Mouse (Mus musculus): ENCODE measurements around the gene Gpr83. TPM values are rescaled to one million over a fixed set of nuclear protein-coding genes. Genes with fewer than 3 reads are reported as not detected.

The Gpr83 gene
- polyA plus RNA-seq, 1 experiment from 2014 or later = 0.91 TPM

DNA sequence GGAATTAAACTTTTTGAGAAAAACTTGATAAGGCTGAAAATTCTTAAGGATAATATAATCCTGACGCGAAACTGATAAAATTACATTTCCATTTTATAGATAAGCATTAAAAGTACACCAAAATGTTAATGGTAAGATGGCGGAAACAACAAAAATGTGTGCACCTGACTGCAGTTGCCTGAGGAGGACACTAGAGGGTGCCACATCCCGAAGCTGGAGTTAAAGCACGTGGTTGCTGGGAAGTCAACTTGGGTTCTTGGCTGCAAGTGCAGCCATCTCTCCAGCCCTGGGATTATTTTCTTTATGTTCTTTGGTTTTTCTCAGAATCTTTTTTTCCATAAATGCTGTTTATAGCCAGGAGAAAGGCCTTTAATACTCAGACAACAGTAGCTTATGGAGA lies 13.6 kb upstream of the Gpr83 start:
- 42% methylated on average over 5 of the region's 5 CpGs for WGBS
- no peak overlapping the region for H3K4me3 ChIP-seq
- no peak for ATAC-seq (ENCODE audit: borderline replicate concordance, extremely low read depth, low FRiP score, low TSS enrichment)
- no peak overlapping the region for H3K4me2 ChIP-seq
- H3K9ac ChIP-seq = no peak overlapping the region
- no peaks in the 10 kb centered on the region for H3K27me3 ChIP-seq
- 0 out of 2 replicates have a peak, but pooled peaks cover 5% of the 10 kb centered on the region for H3K4me1 ChIP-seq
- no peaks in the 10 kb centered on the region for H3K36me3 ChIP-seq
- H3K27ac ChIP-seq = no peak overlapping the region
- H3K9me3 ChIP-seq = no peaks in the 10 kb centered on the region

- H3K9ac ChIP-seq = no peak overlapping the region
- H3K27ac ChIP-seq = no peak overlapping the region
- H3K36me3 ChIP-seq = no peaks in the 10 kb centered on the region
- 85% methylated on average over 1 of the region's 1 CpGs for WGBS
- H3K9me3 ChIP-seq = no peaks in the 10 kb centered on the region
- H3K27me3 ChIP-seq = no peaks in the 10 kb centered on the region
- no peaks in the 10 kb centered on the region for H3K4me1 ChIP-seq
- ATAC-seq (ENCODE audit: borderline replicate concordance, extremely low read depth, low FRiP score, low TSS enrichment) = no peak
- H3K4me2 ChIP-seq = no peak overlapping the region
- H3K4me3 ChIP-seq = no peak overlapping the region
Measured at GRCm38 (mm10) chr9:14848267-14848935, 11.6 kb upstream of the Gpr83 start.

- no peaks in the 10 kb centered on the region for H3K9me3 ChIP-seq
- WGBS = 73% methylated on average over 4 of the region's 4 CpGs
- H3K4me1 ChIP-seq = no peaks in the 10 kb centered on the region
- no peak overlapping the region for H3K27ac ChIP-seq
- ATAC-seq (ENCODE audit: borderline replicate concordance, extremely low read depth, low FRiP score, low TSS enrichment) = no peak
- no peaks in the 10 kb centered on the region for H3K36me3 ChIP-seq
- H3K27me3 ChIP-seq = peaks cover 18% of the 10 kb centered on the region
- H3K4me2 ChIP-seq = no peak overlapping the region
- no peak overlapping the region for H3K9ac ChIP-seq
- no peak overlapping the region for H3K4me3 ChIP-seq
Measured at GRCm38 (mm10) chr9:14854585-14854984, 5.4 kb upstream of the Gpr83 start.

GRCm38 (mm10) chr9:14856922-14857654 lies 2.9 kb upstream of the Gpr83 start:
- Histone ChIP-seq H3K4me3 (no peak overlapping the region), H3K9ac (no peak overlapping the region), H3K4me2 (no peak overlapping the region), H3K9me3 (no peaks in the 10 kb centered on the region), H3K4me1 (no peaks in the 10 kb centered on the region), H3K27ac (no peak overlapping the region), H3K36me3 (no peaks in the 10 kb centered on the region), H3K27me3 (peaks cover 43% of the 10 kb centered on the region)
- no peak for ATAC-seq (ENCODE audit: borderline replicate concordance, extremely low read depth, low FRiP score, low TSS enrichment)
- WGBS = 31% methylated on average over 4 of the region's 4 CpGs

DNA sequence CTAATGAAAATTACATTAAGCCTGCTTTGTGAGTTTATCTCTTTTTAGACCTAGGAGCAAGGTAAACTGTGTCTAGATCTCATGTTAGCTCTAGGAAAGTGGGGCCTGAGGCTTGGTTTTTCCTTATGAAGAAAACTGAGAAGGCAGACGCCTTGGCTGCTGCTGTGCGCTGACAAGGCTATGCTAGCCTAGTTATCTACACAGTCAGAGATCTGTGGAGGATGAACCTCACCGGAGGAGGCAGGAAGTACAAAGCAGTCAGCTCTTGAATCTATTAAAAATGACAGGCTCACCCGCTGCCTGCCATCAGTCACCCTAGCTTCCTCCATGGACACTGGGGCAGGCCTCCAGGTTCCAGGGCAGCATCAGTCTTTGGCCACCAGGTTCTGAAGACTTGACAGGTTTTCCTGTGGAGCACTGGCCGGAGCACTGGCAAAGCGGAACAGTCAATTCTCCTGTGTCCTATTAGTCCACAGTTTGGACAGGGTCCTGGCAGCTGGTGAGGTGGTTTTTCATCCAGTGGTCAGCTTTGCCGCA lies 1.8 kb upstream of the Gpr83 start:
- Histone ChIP-seq H3K9ac (no peak overlapping the region), H3K4me1 (no peaks in the 10 kb centered on the region), H3K4me3 (no peak overlapping the region), H3K36me3 (no peaks in the 10 kb centered on the region), H3K4me2 (no peak overlapping the region), H3K9me3 (no peaks in the 10 kb centered on the region), H3K27me3 (peaks cover 47% of the 10 kb centered on the region), H3K27ac (no peak overlapping the region)
- 57% methylated on average over 7 of the region's 7 CpGs for WGBS
- no peak for ATAC-seq (ENCODE audit: borderline replicate concordance, extremely low read depth, low FRiP score, low TSS enrichment)

DNA sequence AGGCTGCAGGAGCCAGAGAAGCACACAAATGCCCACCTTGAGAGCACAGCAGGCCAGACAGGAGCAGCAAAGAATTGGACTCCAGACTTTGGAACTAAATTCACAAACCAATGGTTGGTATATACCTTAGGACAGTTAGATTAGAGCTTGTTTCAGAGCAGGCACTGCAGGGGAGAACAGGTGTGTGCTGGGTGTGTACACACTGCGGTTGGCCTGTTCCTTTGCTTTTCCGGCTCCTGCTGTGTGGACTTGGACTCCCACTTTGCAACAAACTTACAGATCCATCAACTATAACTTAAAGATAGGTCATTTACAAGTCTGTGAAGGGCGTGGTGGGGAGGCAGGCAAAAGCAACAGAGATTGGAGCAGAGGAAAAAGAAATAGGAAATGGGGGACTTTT lies 1.2 kb upstream of the Gpr83 start:
- no peak for ATAC-seq (ENCODE audit: borderline replicate concordance, extremely low read depth, low FRiP score, low TSS enrichment)
- H3K4me3 ChIP-seq = no peak overlapping the region
- 77% methylated on average over 3 of the region's 3 CpGs for WGBS
- H3K4me1 ChIP-seq = no peaks in the 10 kb centered on the region
- peaks cover 47% of the 10 kb centered on the region for H3K27me3 ChIP-seq
- no peaks in the 10 kb centered on the region for H3K9me3 ChIP-seq
- H3K9ac ChIP-seq = no peak overlapping the region
- H3K4me2 ChIP-seq = no peak overlapping the region
- no peak overlapping the region for H3K27ac ChIP-seq
- H3K36me3 ChIP-seq = no peaks in the 10 kb centered on the region

- H3K9ac ChIP-seq = no peak overlapping the region
- H3K4me1 ChIP-seq = 0 out of 2 replicates have a peak, but pooled peaks cover 3% of the 10 kb centered on the region
- 93% methylated on average over 3 of the region's 3 CpGs for WGBS
- no peaks in the 10 kb centered on the region for H3K9me3 ChIP-seq
- H3K4me2 ChIP-seq = no peak overlapping the region
- no peak overlapping the region for H3K4me3 ChIP-seq
- H3K36me3 ChIP-seq = no peaks in the 10 kb centered on the region
- ATAC-seq (ENCODE audit: borderline replicate concordance, extremely low read depth, low FRiP score, low TSS enrichment) = no peak
- peaks cover 46% of the 10 kb centered on the region for H3K27me3 ChIP-seq
- H3K27ac ChIP-seq = no peak overlapping the region
Measured at GRCm38 (mm10) chr9:14863126-14863525, 3.1 kb downstream of the Gpr83 start.

DNA sequence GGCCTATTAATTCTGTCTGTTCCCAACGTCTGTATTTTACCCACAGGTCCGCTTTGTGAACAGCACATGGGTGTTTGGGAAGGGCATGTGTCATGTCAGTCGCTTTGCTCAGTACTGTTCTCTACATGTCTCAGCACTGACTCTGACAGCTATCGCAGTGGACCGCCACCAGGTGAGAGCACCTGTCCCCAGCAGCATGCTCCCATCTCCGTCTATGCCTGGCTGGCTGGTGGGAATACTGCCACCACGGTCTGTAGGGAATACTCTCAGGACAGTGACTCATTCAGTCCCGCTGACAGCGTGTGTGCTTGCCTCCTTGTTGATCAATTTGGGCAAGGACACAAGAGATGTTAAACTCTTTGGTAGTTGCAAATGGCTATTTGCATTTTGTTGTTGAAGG lies 4.7 kb downstream of the Gpr83 start:
- H3K4me3 ChIP-seq = no peak overlapping the region
- no peak overlapping the region for H3K4me2 ChIP-seq
- no peak overlapping the region for H3K27ac ChIP-seq
- H3K9me3 ChIP-seq = no peaks in the 10 kb centered on the region
- H3K27me3 ChIP-seq = peaks cover 30% of the 10 kb centered on the region
- no peak for ATAC-seq (ENCODE audit: borderline replicate concordance, extremely low read depth, low FRiP score, low TSS enrichment)
- H3K36me3 ChIP-seq = no peaks in the 10 kb centered on the region
- no peak overlapping the region for H3K9ac ChIP-seq
- H3K4me1 ChIP-seq = 0 out of 2 replicates have a peak, but pooled peaks cover 3% of the 10 kb centered on the region
- WGBS = 78% methylated on average over 9 of the region's 9 CpGs

GRCm38 (mm10) chr9:14866957-14867356 lies 6.9 kb downstream of the Gpr83 start:
- no peak overlapping the region for H3K9ac ChIP-seq
- H3K36me3 ChIP-seq = no peaks in the 10 kb centered on the region
- no peaks in the 10 kb centered on the region for H3K9me3 ChIP-seq
- no peak overlapping the region for H3K27ac ChIP-seq
- H3K4me2 ChIP-seq = no peak overlapping the region
- no peak overlapping the region for H3K4me3 ChIP-seq
- ATAC-seq (ENCODE audit: borderline replicate concordance, extremely low read depth, low FRiP score, low TSS enrichment) = peak; percentile 60; the same call in 1 of the 2 replicates
- H3K27me3 ChIP-seq = peaks cover 8% of the 10 kb centered on the region
- H3K4me1 ChIP-seq = 0 out of 2 replicates have a peak, but pooled peaks cover 3% of the 10 kb centered on the region
- WGBS = 24% methylated on average over 7 of the region's 7 CpGs

GRCm38 (mm10) chr9:14868326-14868725 lies 8.3 kb downstream of the Gpr83 start:
- no peak overlapping the region for H3K4me2 ChIP-seq
- H3K9ac ChIP-seq = no peak overlapping the region
- ATAC-seq (ENCODE audit: borderline replicate concordance, extremely low read depth, low FRiP score, low TSS enrichment) = no peak
- H3K4me3 ChIP-seq = no peak overlapping the region
- 93% methylated on average over 8 of the region's 8 CpGs for WGBS
- H3K9me3 ChIP-seq = no peaks in the 10 kb centered on the region
- 0 out of 2 replicates have a peak, but pooled peaks cover 3% of the 10 kb centered on the region for H3K4me1 ChIP-seq
- peaks cover 2% of the 10 kb centered on the region; the same call in 1 of the 2 replicates for H3K27me3 ChIP-seq
- no peak overlapping the region for H3K27ac ChIP-seq
- H3K36me3 ChIP-seq = no peaks in the 10 kb centered on the region

GRCm38 (mm10) chr9:14870377-14870776 lies 10.4 kb downstream of the Gpr83 start:
- H3K9ac ChIP-seq = no peak overlapping the region

GRCm38 (mm10) chr9:14870802-14871201 lies 10.8 kb downstream of the Gpr83 start:
- H3K4me2 ChIP-seq = no peak overlapping the region
- H3K36me3 ChIP-seq = no peaks in the 10 kb centered on the region
- 86% methylated on average over 10 of the region's 10 CpGs for WGBS
- no peak overlapping the region for H3K4me3 ChIP-seq
- H3K27ac ChIP-seq = no peak overlapping the region
- H3K9ac ChIP-seq = no peak overlapping the region
- no peak for ATAC-seq (ENCODE audit: borderline replicate concordance, extremely low read depth, low FRiP score, low TSS enrichment)
- no peaks in the 10 kb centered on the region for H3K9me3 ChIP-seq
- 0 out of 2 replicates have a peak, but pooled peaks cover 2% of the 10 kb centered on the region for H3K27me3 ChIP-seq
- 0 out of 2 replicates have a peak, but pooled peaks cover 3% of the 10 kb centered on the region for H3K4me1 ChIP-seq

More at GRCm38 (mm10) chr9:14870377-14870776, 10.4 kb downstream of the Gpr83 start:
- Histone ChIP-seq H3K4me3 (no peak overlapping the region), H3K4me1 (0 out of 2 replicates have a peak, but pooled peaks cover 3% of the 10 kb centered on the region), H3K27me3 (0 out of 2 replicates have a peak, but pooled peaks cover 2% of the 10 kb centered on the region), H3K4me2 (no peak overlapping the region), H3K27ac (no peak overlapping the region), H3K9me3 (no peaks in the 10 kb centered on the region), H3K36me3 (no peaks in the 10 kb centered on the region)
- WGBS = 93% methylated on average over 2 of the region's 2 CpGs
- ATAC-seq (ENCODE audit: borderline replicate concordance, extremely low read depth, low FRiP score, low TSS enrichment) = no peak
